Mouse (Mus musculus): Measurements from ENCODE around the gene Ffar3. TPM values are rescaled to one million over a fixed set of nuclear protein-coding genes. Genes with fewer than 3 reads are reported as not detected.
A peak's percentile ranks its signal among the peaks of the same experiment; 100 is the strongest.

The Ffar3 gene
- 0.12 and 0.24 TPM in 2 replicates for polyA plus RNA-seq (2015; fragmentation: Nextera tagmentation; extraction: Ambion mirVana)

- ATAC-seq (ENCODE audit: low FRiP score, low TSS enrichment) = no peak
- no peak within 1 kb of the TSS for H3K27ac ChIP-seq (ENCODE audit: low read length)
- H3K27me3 ChIP-seq (ENCODE audit: insufficient read depth, low read length) = no peaks in the 10 kb centered on the region
- H3K36me3 ChIP-seq (ENCODE audit: insufficient read depth, low read length) = no peaks in the 10 kb centered on the region
- H3K4me1 ChIP-seq (ENCODE audit: insufficient read depth, low read length) = no peaks in the 10 kb centered on the region
- WGBS = 73% methylated on average over 6 of the region's 6 CpGs
- no peak within 1 kb of the TSS for H3K4me3 ChIP-seq (ENCODE audit: low read length)
- no peak within 1 kb of the TSS for H3K4me2 ChIP-seq (replicated peaks; ENCODE audit: low read depth, low read length)
- H3K9me3 ChIP-seq (ENCODE audit: low read length) = no peaks in the 10 kb centered on the region
- H3K9ac ChIP-seq (replicated peaks; ENCODE audit: low read length) = no peak within 1 kb of the TSS
These were observed at the start of gene Ffar3 for GRCm38 (mm10) chr7:30856078-30856477. Gene Ffar3, minus strand, starts transcription at chr7:30856178.

DNA sequence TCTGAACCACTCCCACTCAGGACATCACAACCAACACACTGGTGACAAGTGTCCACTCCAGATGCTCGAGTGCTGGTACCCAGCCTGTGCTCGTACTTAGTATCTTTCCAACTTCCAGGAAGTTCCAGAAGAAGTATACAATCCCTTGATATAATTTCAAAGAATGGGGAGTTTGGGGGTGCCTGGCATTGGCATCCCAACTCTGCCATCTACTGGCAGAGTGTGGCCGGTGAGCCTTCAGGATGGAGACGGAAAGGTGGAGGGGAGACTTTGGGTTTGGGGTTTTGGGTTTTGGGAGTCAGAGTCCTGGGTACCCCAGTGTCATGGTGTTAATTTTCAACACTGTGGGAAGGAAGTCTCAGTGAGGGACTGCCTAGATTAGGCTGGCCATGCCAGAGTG, 48.1 kb upstream of the Ffar3 start:
- Histone ChIP-seq H3K9me3 (ENCODE audit: low read length) (no peaks in the 10 kb centered on the region), H3K27ac (ENCODE audit: low read length) (no peak overlapping the region), H3K4me1 (ENCODE audit: insufficient read depth, low read length) (peaks cover 11% of the 10 kb centered on the region), H3K4me3 (ENCODE audit: low read length) (no peak overlapping the region), H3K9ac (replicated peaks; ENCODE audit: low read length) (no peak overlapping the region), H3K36me3 (ENCODE audit: insufficient read depth, low read length) (no peaks in the 10 kb centered on the region), H3K4me2 (replicated peaks; ENCODE audit: low read depth, low read length) (no peak overlapping the region), H3K27me3 (ENCODE audit: insufficient read depth, low read length) (0 out of 2 replicates have a peak, but pooled peaks cover 2% of the 10 kb centered on the region)
- 48% methylated on average over 4 of the region's 4 CpGs for WGBS
- ATAC-seq (ENCODE audit: low FRiP score, low TSS enrichment) = no peak

DNA sequence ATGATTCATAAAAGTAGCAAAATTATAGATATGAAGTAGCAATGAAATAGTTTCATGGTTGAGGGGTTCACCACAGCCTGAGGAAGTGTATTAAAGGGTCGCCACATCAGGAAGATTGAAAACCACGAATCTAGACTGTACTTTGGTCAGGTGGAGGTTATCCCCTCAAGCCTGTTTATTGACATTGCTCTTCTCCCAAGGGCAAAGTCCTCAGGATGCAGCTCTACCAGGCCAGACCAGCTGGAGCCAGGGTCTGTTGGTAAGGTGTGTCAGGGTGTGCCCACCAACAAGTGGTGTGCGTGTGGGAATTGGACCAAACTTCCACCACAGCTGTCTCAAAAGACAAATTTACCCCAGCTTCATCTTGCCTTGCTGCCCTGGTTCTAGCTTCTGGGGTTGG, 39.2 kb upstream of the Ffar3 start:
- H3K9me3 ChIP-seq (ENCODE audit: low read length) = no peaks in the 10 kb centered on the region
- H3K4me2 ChIP-seq (replicated peaks; ENCODE audit: low read depth, low read length) = no peak overlapping the region
- no peaks in the 10 kb centered on the region for H3K36me3 ChIP-seq (ENCODE audit: insufficient read depth, low read length)
- peaks cover 10% of the 10 kb centered on the region for H3K4me1 ChIP-seq (ENCODE audit: insufficient read depth, low read length)
- 81% methylated on average over 3 of the region's 3 CpGs for WGBS
- H3K27me3 ChIP-seq (ENCODE audit: insufficient read depth, low read length) = no peaks in the 10 kb centered on the region
- no peak overlapping the region for H3K27ac ChIP-seq (ENCODE audit: low read length)
- H3K9ac ChIP-seq (replicated peaks; ENCODE audit: low read length) = no peak overlapping the region
- H3K4me3 ChIP-seq (ENCODE audit: low read length) = no peak overlapping the region
- no peak for ATAC-seq (ENCODE audit: low FRiP score, low TSS enrichment)

- no peaks in the 10 kb centered on the region for H3K27me3 ChIP-seq (ENCODE audit: insufficient read depth, low read length)
- H3K4me2 ChIP-seq (replicated peaks; ENCODE audit: low read depth, low read length) = no peak overlapping the region
- H3K4me3 ChIP-seq (ENCODE audit: low read length) = no peak overlapping the region
- no peaks in the 10 kb centered on the region for H3K36me3 ChIP-seq (ENCODE audit: insufficient read depth, low read length)
- H3K27ac ChIP-seq (ENCODE audit: low read length) = peak overlapping the region; percentile 64
- H3K9ac ChIP-seq (replicated peaks; ENCODE audit: low read length) = no peak overlapping the region
- WGBS = 48% methylated on average over 3 of the region's 3 CpGs
- peaks cover 5% of the 10 kb centered on the region; the same call in 1 of the 2 replicates for H3K4me1 ChIP-seq (ENCODE audit: insufficient read depth, low read length)
- H3K9me3 ChIP-seq (ENCODE audit: low read length) = no peaks in the 10 kb centered on the region
- ATAC-seq (ENCODE audit: low FRiP score, low TSS enrichment) = peak; percentile 61
These were observed 36.5 kb upstream of the Ffar3 start for GRCm38 (mm10) chr7:30892515-30892914.

DNA sequence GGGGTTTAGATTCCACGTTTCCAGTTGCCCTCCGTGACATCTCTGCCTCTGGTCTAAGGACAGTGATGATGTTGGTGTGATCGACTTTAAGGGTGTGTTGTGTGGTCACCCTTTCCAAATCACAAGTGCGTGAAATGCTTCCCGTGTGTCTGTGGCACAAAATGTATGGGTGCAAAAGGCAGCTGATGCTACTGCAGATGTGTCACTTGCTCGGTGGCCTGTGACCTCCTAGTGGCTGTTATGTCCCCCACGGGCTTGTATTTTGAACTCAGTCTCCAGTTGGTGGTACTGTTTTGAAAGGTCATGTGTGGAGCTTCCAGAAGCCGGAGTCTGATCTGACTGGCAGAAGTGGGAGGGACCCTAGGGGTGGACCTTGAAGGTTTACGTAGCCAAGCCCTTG, 35.8 kb upstream of the Ffar3 start:
- no peaks in the 10 kb centered on the region for H3K27me3 ChIP-seq (ENCODE audit: insufficient read depth, low read length)
- no peaks in the 10 kb centered on the region for H3K36me3 ChIP-seq (ENCODE audit: insufficient read depth, low read length)
- no peak overlapping the region for H3K27ac ChIP-seq (ENCODE audit: low read length)
- H3K4me3 ChIP-seq (ENCODE audit: low read length) = no peak overlapping the region
- H3K9me3 ChIP-seq (ENCODE audit: low read length) = no peaks in the 10 kb centered on the region
- H3K4me1 ChIP-seq (ENCODE audit: insufficient read depth, low read length) = peaks cover 5% of the 10 kb centered on the region; the same call in 1 of the 2 replicates
- no peak overlapping the region for H3K9ac ChIP-seq (replicated peaks; ENCODE audit: low read length)
- WGBS = 64% methylated on average over 9 of the region's 9 CpGs
- no peak for ATAC-seq (ENCODE audit: low FRiP score, low TSS enrichment)
- H3K4me2 ChIP-seq (replicated peaks; ENCODE audit: low read depth, low read length) = no peak overlapping the region

DNA sequence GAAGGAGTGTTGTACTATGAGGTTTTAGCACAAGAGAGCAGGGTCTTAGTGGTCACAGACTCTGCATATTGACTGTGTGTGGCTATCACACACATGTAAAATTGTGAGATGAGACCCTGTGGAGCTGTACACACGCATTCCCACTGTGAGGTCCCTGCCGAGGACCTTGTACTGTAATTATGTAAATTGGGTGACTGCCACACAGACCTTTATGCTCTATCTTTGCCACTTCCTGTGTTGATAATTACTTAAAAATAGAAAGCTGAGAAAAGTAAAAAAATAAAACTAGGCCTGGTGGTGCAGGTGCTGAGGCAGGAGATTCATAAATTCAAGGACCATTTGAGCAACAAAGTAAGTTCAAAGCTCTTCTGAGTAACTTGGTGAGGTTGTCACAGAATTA, 34.7 kb upstream of the Ffar3 start:
- Histone ChIP-seq H3K27ac (ENCODE audit: low read length) (no peak overlapping the region), H3K4me3 (ENCODE audit: low read length) (no peak overlapping the region), H3K9ac (replicated peaks; ENCODE audit: low read length) (no peak overlapping the region), H3K9me3 (ENCODE audit: low read length) (no peaks in the 10 kb centered on the region), H3K4me1 (ENCODE audit: insufficient read depth, low read length) (peaks cover 5% of the 10 kb centered on the region; the same call in 1 of the 2 replicates), H3K36me3 (ENCODE audit: insufficient read depth, low read length) (no peaks in the 10 kb centered on the region), H3K27me3 (ENCODE audit: insufficient read depth, low read length) (no peaks in the 10 kb centered on the region), H3K4me2 (replicated peaks; ENCODE audit: low read depth, low read length) (no peak overlapping the region)
- ATAC-seq (ENCODE audit: low FRiP score, low TSS enrichment) = no peak
- 62% methylated on average over 2 of the region's 2 CpGs for WGBS

GRCm38 (mm10) chr7:30888786-30889185, 32.8 kb upstream of the Ffar3 start:
- Histone ChIP-seq H3K9me3 (ENCODE audit: low read length) (no peaks in the 10 kb centered on the region), H3K4me2 (replicated peaks; ENCODE audit: low read depth, low read length) (no peak overlapping the region), H3K27ac (ENCODE audit: low read length) (no peak overlapping the region), H3K4me1 (ENCODE audit: insufficient read depth, low read length) (peaks cover 5% of the 10 kb centered on the region; the same call in 1 of the 2 replicates), H3K4me3 (ENCODE audit: low read length) (no peak overlapping the region), H3K9ac (replicated peaks; ENCODE audit: low read length) (no peak overlapping the region), H3K36me3 (ENCODE audit: insufficient read depth, low read length) (no peaks in the 10 kb centered on the region), H3K27me3 (ENCODE audit: insufficient read depth, low read length) (no peaks in the 10 kb centered on the region)
- ATAC-seq (ENCODE audit: low FRiP score, low TSS enrichment) = no peak
- WGBS = 62% methylated on average over 7 of the region's 7 CpGs

- Histone ChIP-seq H3K27me3 (ENCODE audit: insufficient read depth, low read length) (no peaks in the 10 kb centered on the region), H3K9me3 (ENCODE audit: low read length) (no peaks in the 10 kb centered on the region), H3K27ac (ENCODE audit: low read length) (no peak overlapping the region), H3K4me3 (ENCODE audit: low read length) (no peak overlapping the region), H3K4me2 (replicated peaks; ENCODE audit: low read depth, low read length) (no peak overlapping the region), H3K36me3 (ENCODE audit: insufficient read depth, low read length) (no peaks in the 10 kb centered on the region), H3K9ac (replicated peaks; ENCODE audit: low read length) (no peak overlapping the region), H3K4me1 (ENCODE audit: insufficient read depth, low read length) (no peaks in the 10 kb centered on the region)
- ATAC-seq (ENCODE audit: low FRiP score, low TSS enrichment) = no peak
- 86% methylated on average over 14 of the region's 14 CpGs for WGBS
These were observed 31.7 kb upstream of the Ffar3 start for GRCm38 (mm10) chr7:30887568-30888188.

DNA sequence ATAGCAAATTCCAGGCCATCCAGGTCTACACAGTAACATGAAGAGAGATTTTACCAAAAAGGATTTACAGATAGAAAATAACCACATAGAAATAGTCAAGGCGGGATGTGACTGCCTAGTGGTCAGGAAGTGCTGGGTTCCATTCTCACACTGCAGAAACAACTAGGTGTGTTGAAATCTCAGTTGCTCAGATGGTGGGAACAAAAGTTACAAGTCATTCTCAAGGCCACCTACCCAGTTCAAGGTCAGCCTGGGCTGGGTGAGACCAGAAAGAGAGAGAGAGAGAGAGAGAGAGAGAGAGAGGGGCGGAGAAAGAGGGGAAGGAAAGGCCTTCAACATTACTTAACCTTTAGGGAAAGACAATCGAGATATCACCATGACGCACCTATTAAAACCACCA, 30.9 kb upstream of the Ffar3 start:
- Histone ChIP-seq H3K4me1 (ENCODE audit: insufficient read depth, low read length) (no peaks in the 10 kb centered on the region), H3K9ac (replicated peaks; ENCODE audit: low read length) (no peak overlapping the region), H3K4me2 (replicated peaks; ENCODE audit: low read depth, low read length) (no peak overlapping the region), H3K27me3 (ENCODE audit: insufficient read depth, low read length) (no peaks in the 10 kb centered on the region), H3K4me3 (ENCODE audit: low read length) (no peak overlapping the region), H3K27ac (ENCODE audit: low read length) (no peak overlapping the region), H3K36me3 (ENCODE audit: insufficient read depth, low read length) (no peaks in the 10 kb centered on the region), H3K9me3 (ENCODE audit: low read length) (no peaks in the 10 kb centered on the region)
- 76% methylated on average over 4 of the region's 4 CpGs for WGBS
- no peak for ATAC-seq (ENCODE audit: low FRiP score, low TSS enrichment)

- Histone ChIP-seq H3K4me2 (replicated peaks; ENCODE audit: low read depth, low read length) (no peak overlapping the region), H3K36me3 (ENCODE audit: insufficient read depth, low read length) (no peaks in the 10 kb centered on the region), H3K4me3 (ENCODE audit: low read length) (no peak overlapping the region), H3K27ac (ENCODE audit: low read length) (no peak overlapping the region), H3K27me3 (ENCODE audit: insufficient read depth, low read length) (no peaks in the 10 kb centered on the region), H3K9ac (replicated peaks; ENCODE audit: low read length) (no peak overlapping the region), H3K9me3 (ENCODE audit: low read length) (no peaks in the 10 kb centered on the region), H3K4me1 (ENCODE audit: insufficient read depth, low read length) (no peaks in the 10 kb centered on the region)
- no peak for ATAC-seq (ENCODE audit: low FRiP score, low TSS enrichment)
These were observed 28.1 kb upstream of the Ffar3 start for GRCm38 (mm10) chr7:30884047-30884446.

Data from kidney, embryonic 16.5 days (tissue).